Mouse (Mus musculus) kidney, adult 2 months (tissue): Measurements from ENCODE around the gene Mageh1.

Experiments
- CTCF ChIP-seq: fragments of 200-500 bp; conservative IDR thresholded peaks from 2 replicates; pipeline ENCODE4 v1.5.1; 2011; ENCODE audit warnings: low read depth, mild to moderate bottlenecking, control low read depth, low read length, moderate library complexity, mixed read lengths; ENCODE audit not compliant: insufficient read depth, insufficient read length
- POLR2A ChIP-seq: fragments of 200-500 bp; IDR thresholded peaks from one replicate; pipeline ENCODE4 v1.6.1; 2011; ENCODE audit warnings: low read depth, low read length, control low read depth

- TF ChIP-seq CTCF = no peak
- no peak for TF ChIP-seq POLR2A
These were observed 29.7 kb downstream of the Mageh1 start for GRCm38 (mm10) chrX:153007685-153008047.
